Mouse (Mus musculus) ZHBTc4 (cell line): ENCODE measurements around the gene Tbk1.

ENCODE experiments used
- DNase-seq: peaks from one replicate; pipeline ENCODE4 v3.0.0-alpha.2; 2011; ENCODE audit warnings: low read depth, low spot score

Gene Tbk1

GRCm38 (mm10) chr10:121500034-121500433 lies 86.6 kb downstream of the Tbk1 start:
- no peak for DNase-seq

DNA sequence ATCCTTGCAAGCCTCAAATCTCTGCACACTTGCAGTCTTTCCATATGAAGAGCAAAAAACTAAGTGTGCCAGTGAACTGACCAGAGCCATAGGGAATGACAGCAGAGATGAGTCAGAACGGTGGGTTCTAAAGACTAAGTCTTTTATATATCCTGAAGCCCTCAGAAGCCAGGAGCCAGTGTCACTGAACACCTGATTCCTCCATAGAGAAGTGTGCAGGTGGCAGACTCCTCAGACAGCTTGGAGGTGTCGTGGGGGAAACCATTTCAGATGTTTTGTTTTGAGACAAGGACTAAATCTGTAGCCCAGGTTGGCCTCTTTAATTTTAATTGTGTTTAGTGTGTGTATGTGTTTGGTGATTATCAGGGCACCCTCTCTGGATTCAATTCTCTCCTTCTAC lies 87.5 kb downstream of the Tbk1 start:
- DNase-seq = no peak

GRCm38 (mm10) chr10:121498481-121498904 lies 88.1 kb downstream of the Tbk1 start:
- DNase-seq = no peak

GRCm38 (mm10) chr10:121497968-121498367 lies 88.6 kb downstream of the Tbk1 start:
- DNase-seq = no peak

DNA sequence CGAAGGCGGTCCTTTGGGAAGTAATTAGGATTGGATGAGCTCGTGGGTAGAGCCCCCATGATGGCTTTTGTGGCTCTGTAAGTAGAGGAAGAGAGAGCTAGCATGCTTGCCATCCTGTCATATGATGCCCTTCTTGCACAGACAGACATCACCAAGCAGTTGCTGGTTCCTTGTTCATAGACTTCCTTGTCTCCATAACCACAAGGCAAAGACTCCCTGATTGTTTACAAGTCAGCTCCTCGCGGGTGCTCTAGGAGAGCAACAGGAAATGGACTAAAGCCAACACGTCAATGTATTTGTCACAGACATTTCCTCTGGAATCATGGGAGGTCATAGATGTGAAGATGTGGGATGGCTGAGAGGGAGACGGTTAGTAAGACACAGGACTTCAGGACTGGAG lies 90.0 kb downstream of the Tbk1 start:
- DNase-seq = no peak
